Mouse (Mus musculus): ENCODE results near the gene Gm10778. TPM values are rescaled to one million over a fixed set of nuclear protein-coding genes. Genes with fewer than 3 reads are reported as not detected.

The Gm10778 gene
- total and polyA plus RNA-seq, 2 experiments from 2014 or later: 1.5 to 2.6 TPM

- Histone ChIP-seq H3K4me2 (ENCODE audit: low read depth, low read length) (no peak overlapping the region), H3K9me3 (replicated peaks; ENCODE audit: control insufficient read depth, low read length) (no peaks in the 10 kb centered on the region), H3K36me3 (replicated peaks; ENCODE audit: control insufficient read depth, insufficient read depth, low read length) (no peaks in the 10 kb centered on the region), H3K9ac (replicated peaks; ENCODE audit: low read depth, low read length) (no peak overlapping the region), H3K27ac (ENCODE audit: low read depth) (peak overlapping the region; percentile 22; the same call in 1 of the 2 replicates), H3K4me3 (ENCODE audit: low read depth, low read length) (no peak overlapping the region), H3K4me1 (ENCODE audit: control insufficient read depth, insufficient read depth) (peaks cover 25% of the 10 kb centered on the region), H3K27me3 (ENCODE audit: control insufficient read depth, insufficient read depth, low read length) (no peaks in the 10 kb centered on the region)
- DNase-seq (ENCODE audit: low spot score) (peak; percentile 91), ATAC-seq (ENCODE audit: insufficient read depth, low read depth) (no peak)
- WGBS: 20% methylated on average over 4 of the region's 4 CpGs
- TF ChIP-seq EP300 (IDR thresholded peaks at IDR 0.05; ENCODE audit: low read depth) (no peak), CTCF (IDR thresholded peaks at IDR 0.05; ENCODE audit: low read depth) (peak; percentile 73)
These were observed 46.1 kb upstream of the Gm10778 start for GRCm38 (mm10) chr10:81602741-81603151.

GRCm38 (mm10) chr10:81604019-81604967 is 44.6 kb upstream of the Gm10778 start:
- Histone ChIP-seq H3K27ac (ENCODE audit: low read depth) (no peak overlapping the region), H3K27me3 (ENCODE audit: control insufficient read depth, insufficient read depth, low read length) (no peaks in the 10 kb centered on the region), H3K9me3 (replicated peaks; ENCODE audit: control insufficient read depth, low read length) (no peaks in the 10 kb centered on the region), H3K4me1 (ENCODE audit: control insufficient read depth, insufficient read depth) (peaks cover 20% of the 10 kb centered on the region), H3K9ac (replicated peaks; ENCODE audit: low read depth, low read length) (no peak overlapping the region), H3K36me3 (replicated peaks; ENCODE audit: control insufficient read depth, insufficient read depth, low read length) (no peaks in the 10 kb centered on the region), H3K4me3 (ENCODE audit: low read depth, low read length) (no peak overlapping the region), H3K4me2 (ENCODE audit: low read depth, low read length) (peak overlapping the region; percentile 78)
- no peak for ATAC-seq (ENCODE audit: insufficient read depth, low read depth)
- no peak for DNase-seq (ENCODE audit: low spot score)
- WGBS: 69% methylated on average over 12 of the region's 12 CpGs
- TF ChIP-seq CTCF (IDR thresholded peaks at IDR 0.05; ENCODE audit: low read depth) (no peak), EP300 (IDR thresholded peaks at IDR 0.05; ENCODE audit: low read depth) (no peak)

- peaks cover 17% of the 10 kb centered on the region for H3K4me1 ChIP-seq (ENCODE audit: control insufficient read depth, insufficient read depth)
- peak overlapping the region; percentile 37 for H3K4me3 ChIP-seq (ENCODE audit: low read depth, low read length)
- H3K9ac ChIP-seq (replicated peaks; ENCODE audit: low read depth, low read length): no peak overlapping the region
- peak overlapping the region; percentile 84 for H3K27ac ChIP-seq (ENCODE audit: low read depth)
- H3K4me2 ChIP-seq (ENCODE audit: low read depth, low read length): peak overlapping the region; percentile 78
- ATAC-seq (ENCODE audit: insufficient read depth, low read depth) (peak; percentile 36), DNase-seq (ENCODE audit: low spot score) (peak; percentile 87)
- H3K27me3 ChIP-seq (ENCODE audit: control insufficient read depth, insufficient read depth, low read length): no peaks in the 10 kb centered on the region
- H3K9me3 ChIP-seq (replicated peaks; ENCODE audit: control insufficient read depth, low read length): no peaks in the 10 kb centered on the region
- no peaks in the 10 kb centered on the region for H3K36me3 ChIP-seq (replicated peaks; ENCODE audit: control insufficient read depth, insufficient read depth, low read length)
- WGBS: 17% methylated on average over 29 of the region's 29 CpGs
- TF ChIP-seq EP300 (IDR thresholded peaks at IDR 0.05; ENCODE audit: low read depth) (no peak), CTCF (IDR thresholded peaks at IDR 0.05; ENCODE audit: low read depth) (peak; percentile 89)
These were observed 43.7 kb upstream of the Gm10778 start for GRCm38 (mm10) chr10:81604968-81605665.

GRCm38 (mm10) chr10:81605666-81605973 is 43.2 kb upstream of the Gm10778 start:
- WGBS: 2% methylated on average over 14 of the region's 14 CpGs

GRCm38 (mm10) chr10:81605974-81606751 is 42.7 kb upstream of the Gm10778 start, which contains the start of gene BC025920:
BC025920 (plus strand) TSS chr10:81606270.
- Histone ChIP-seq H3K27ac (ENCODE audit: low read depth) (peak within 1 kb of the TSS; percentile 95), H3K4me2 (ENCODE audit: low read depth, low read length) (peak within 1 kb of the TSS; percentile 78), H3K9ac (replicated peaks; ENCODE audit: low read depth, low read length) (peak within 1 kb of the TSS; percentile 45), H3K9me3 (replicated peaks; ENCODE audit: control insufficient read depth, low read length) (no peaks in the 10 kb centered on the region), H3K4me3 (ENCODE audit: low read depth, low read length) (peak within 1 kb of the TSS; percentile 51), H3K27me3 (ENCODE audit: control insufficient read depth, insufficient read depth, low read length) (no peaks in the 10 kb centered on the region), H3K36me3 (replicated peaks; ENCODE audit: control insufficient read depth, insufficient read depth, low read length) (no peaks in the 10 kb centered on the region), H3K4me1 (ENCODE audit: control insufficient read depth, insufficient read depth) (peaks cover 10% of the 10 kb centered on the region; the same call in 1 of the 2 replicates)
- 1% methylated on average over 39 of the region's 39 CpGs for WGBS
- ATAC-seq (ENCODE audit: insufficient read depth, low read depth) (peak; percentile 89), DNase-seq (ENCODE audit: low spot score) (peak; percentile 99)
- TF ChIP-seq CTCF (IDR thresholded peaks at IDR 0.05; ENCODE audit: low read depth) (no peak), EP300 (IDR thresholded peaks at IDR 0.05; ENCODE audit: low read depth) (peak; percentile 59; the same call in 1 of the 2 replicates)

More at GRCm38 (mm10) chr10:81605666-81605973, 43.2 kb upstream of the Gm10778 start:
- Histone ChIP-seq H3K27me3 (ENCODE audit: control insufficient read depth, insufficient read depth, low read length) (no peaks in the 10 kb centered on the region), H3K4me3 (ENCODE audit: low read depth, low read length) (peak overlapping the region; percentile 37), H3K27ac (ENCODE audit: low read depth) (peak overlapping the region; percentile 84), H3K9me3 (replicated peaks; ENCODE audit: control insufficient read depth, low read length) (no peaks in the 10 kb centered on the region), H3K4me2 (ENCODE audit: low read depth, low read length) (peak overlapping the region; percentile 78), H3K4me1 (ENCODE audit: control insufficient read depth, insufficient read depth) (peaks cover 12% of the 10 kb centered on the region), H3K36me3 (replicated peaks; ENCODE audit: control insufficient read depth, insufficient read depth, low read length) (no peaks in the 10 kb centered on the region), H3K9ac (replicated peaks; ENCODE audit: low read depth, low read length) (no peak overlapping the region)
- ATAC-seq (ENCODE audit: insufficient read depth, low read depth): no peak
- DNase-seq (ENCODE audit: low spot score): no peak
- TF ChIP-seq EP300 (IDR thresholded peaks at IDR 0.05; ENCODE audit: low read depth) (no peak), CTCF (IDR thresholded peaks at IDR 0.05; ENCODE audit: low read depth) (no peak)
